Mouse (Mus musculus) neural tube, embryonic 11.5 days (tissue): ENCODE measurements around the gene Ccdc97. TPM values are rescaled to one million over a fixed set of nuclear protein-coding genes. Genes with fewer than 3 reads are reported as not detected.

Source experiments
- ATAC-seq: fragments of 200-750 bp; cut with Nextera tagmentation; 2 replicates; pipeline ENCODE4 v1.8.0; 2017; ENCODE audit warnings: moderate number of reproducible peaks, mild to moderate bottlenecking, moderate TSS enrichment, moderate library complexity; ENCODE audit not compliant: insufficient read depth, low FRiP score, low TSS enrichment
- DNase-seq: peaks from one replicate; pipeline ENCODE4 v3.0.0-alpha.2; 2015; ENCODE audit warnings: low spot score
- H3K27ac ChIP-seq: fragments of 300-500 bp; sonication (generic); 2 replicates; pipeline ENCODE4 v1.5.1; 2014; ENCODE audit warnings: low read depth, mild to moderate bottlenecking, low read length
- H3K27me3 ChIP-seq: fragments of 300-500 bp; sonication (generic); 2 replicates; pipeline ENCODE4 v1.6.1; 2014; ENCODE audit warnings: mild to moderate bottlenecking, low read length, mixed read lengths; ENCODE audit not compliant: control insufficient read depth, insufficient read depth
- H3K36me3 ChIP-seq: fragments of 300-500 bp; sonication (generic); 2 replicates; pipeline ENCODE4 v1.6.1; 2014; ENCODE audit warnings: mild to moderate bottlenecking, low read length, moderate library complexity, mixed read lengths; ENCODE audit not compliant: control insufficient read depth, insufficient read depth
- H3K4me1 ChIP-seq: fragments of 300-500 bp; sonication (generic); 2 replicates; pipeline ENCODE4 v1.6.1; 2014; ENCODE audit warnings: low read length, mixed read lengths; ENCODE audit not compliant: control insufficient read depth, insufficient read depth
- H3K4me2 ChIP-seq: fragments of 300-500 bp; sonication (generic); 2 replicates; pipeline ENCODE4 v1.6.1; 2014; ENCODE audit warnings: low read depth, mild to moderate bottlenecking, moderate library complexity
- H3K4me3 ChIP-seq: fragments of 300-500 bp; sonication (generic); 2 replicates; pipeline ENCODE4 v1.5.1; 2014; ENCODE audit warnings: low read depth, low read length
- H3K9ac ChIP-seq: fragments of 300-500 bp; sonication (generic); 2 replicates; pipeline ENCODE4 v1.6.1; 2014; ENCODE audit warnings: mild to moderate bottlenecking, low read length
- H3K9me3 ChIP-seq: fragments of 300-500 bp; sonication (generic); 2 replicates; pipeline ENCODE4 v1.6.1; 2016; ENCODE audit warnings: low read length; ENCODE audit not compliant: control insufficient read depth
- WGBS: fragments of 180-500 bp; shearing (Covaris S2); extraction: QIAGEN DNeasy Blood & Tissue Kit; methylation state at CpG from one replicate; pipeline ENCODE4 v1.1.7; 2014; 5-methylcytosine and 5-hydroxymethylcytosine counted together
- polyA plus RNA-seq: library from polyadenylated mRNA; unstranded; fragments of >200 nt; fragmentation: Nextera tagmentation; extraction: Ambion mirVana; gene quantifications from 2 replicates; pipeline ENCODE4 v1.2.1, GENCODE M21; 2014

Gene Ccdc97
- 35.7 and 39.5 TPM in 2 replicates for polyA plus RNA-seq

DNA sequence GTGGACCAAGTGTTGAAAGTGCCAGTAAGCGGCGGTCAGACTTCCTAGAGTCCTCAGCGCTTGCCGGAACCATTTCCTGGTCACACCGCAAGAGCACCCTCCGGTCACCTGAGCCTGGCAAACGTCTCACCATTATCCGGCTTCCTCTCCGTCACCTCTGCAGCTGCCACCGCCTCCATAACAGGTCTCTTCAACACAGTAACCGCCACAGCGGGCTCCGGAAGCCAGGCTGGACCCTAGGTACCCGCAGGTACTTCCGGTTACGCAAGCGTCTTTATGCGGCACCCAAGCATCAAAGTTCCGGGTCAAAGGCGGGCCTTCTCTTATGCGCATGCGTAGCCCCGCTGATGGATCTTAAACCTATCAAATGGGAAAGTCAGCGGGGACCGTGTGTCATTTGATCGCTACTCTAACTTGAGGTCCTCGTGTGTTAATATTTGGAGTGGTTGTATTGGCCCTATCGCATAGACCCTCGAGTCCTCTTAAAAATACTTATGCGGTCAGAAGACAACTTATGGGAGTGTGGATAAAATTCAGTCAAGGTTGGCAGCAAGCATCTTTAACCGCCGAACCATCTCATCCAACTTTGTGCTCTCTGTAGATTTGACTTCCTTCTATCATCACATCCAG lies at the start of gene Ccdc97:
Gene Ccdc97, minus strand, starts transcription at position 301 of the 630 bp plus-strand sequence.
- Histone ChIP-seq H3K36me3 (peaks cover 33% of the 10 kb centered on the region), H3K4me2 (peak within 1 kb of the TSS; percentile 90), H3K4me3 (peak within 1 kb of the TSS; percentile 72), H3K27me3 (no peaks in the 10 kb centered on the region), H3K27ac (no peak within 1 kb of the TSS), H3K9me3 (no peaks in the 10 kb centered on the region), H3K4me1 (peaks cover 6% of the 10 kb centered on the region; the same call in 1 of the 2 replicates), H3K9ac (peak within 1 kb of the TSS; percentile 69)
- ATAC-seq (peak; percentile 82), DNase-seq (peak; percentile 92)
- WGBS = 5% methylated on average over 32 of the region's 32 CpGs

- no peak overlapping the region for H3K9ac ChIP-seq
- H3K36me3 ChIP-seq = no peaks in the 10 kb centered on the region; the same call in none of the 2 replicates
- no peak overlapping the region for H3K27ac ChIP-seq
- DNase-seq = no peak
- H3K4me2 ChIP-seq = no peak overlapping the region
- no peaks in the 10 kb centered on the region for H3K9me3 ChIP-seq
- ATAC-seq = no peak
- 88% methylated on average over 5 of the region's 5 CpGs for WGBS
- H3K27me3 ChIP-seq = no peaks in the 10 kb centered on the region
- H3K4me3 ChIP-seq = no peak overlapping the region
- no peaks in the 10 kb centered on the region for H3K4me1 ChIP-seq
These were observed 49.3 kb upstream of the Ccdc97 start for GRCm38 (mm10) chr7:25768229-25768628.

- no peak overlapping the region for H3K4me3 ChIP-seq
- 85% methylated on average over 6 of the region's 6 CpGs for WGBS
- H3K9ac ChIP-seq = no peak overlapping the region
- no peak overlapping the region for H3K27ac ChIP-seq
- no peaks in the 10 kb centered on the region; the same call in none of the 2 replicates for H3K36me3 ChIP-seq
- no peak for ATAC-seq
- no peaks in the 10 kb centered on the region for H3K27me3 ChIP-seq
- no peak overlapping the region for H3K4me2 ChIP-seq
- DNase-seq = no peak
- no peaks in the 10 kb centered on the region for H3K4me1 ChIP-seq
- no peaks in the 10 kb centered on the region for H3K9me3 ChIP-seq
These were observed 47.2 kb upstream of the Ccdc97 start for GRCm38 (mm10) chr7:25766108-25766507.

GRCm38 (mm10) chr7:25764221-25764620 lies 45.3 kb upstream of the Ccdc97 start:
- Histone ChIP-seq H3K9me3 (no peaks in the 10 kb centered on the region), H3K4me2 (no peak overlapping the region), H3K4me3 (no peak overlapping the region), H3K27ac (no peak overlapping the region), H3K9ac (no peak overlapping the region), H3K4me1 (no peaks in the 10 kb centered on the region), H3K36me3 (no peaks in the 10 kb centered on the region), H3K27me3 (no peaks in the 10 kb centered on the region)
- ATAC-seq = no peak
- WGBS = 63% methylated on average over 5 of the region's 5 CpGs
- DNase-seq = no peak

DNA sequence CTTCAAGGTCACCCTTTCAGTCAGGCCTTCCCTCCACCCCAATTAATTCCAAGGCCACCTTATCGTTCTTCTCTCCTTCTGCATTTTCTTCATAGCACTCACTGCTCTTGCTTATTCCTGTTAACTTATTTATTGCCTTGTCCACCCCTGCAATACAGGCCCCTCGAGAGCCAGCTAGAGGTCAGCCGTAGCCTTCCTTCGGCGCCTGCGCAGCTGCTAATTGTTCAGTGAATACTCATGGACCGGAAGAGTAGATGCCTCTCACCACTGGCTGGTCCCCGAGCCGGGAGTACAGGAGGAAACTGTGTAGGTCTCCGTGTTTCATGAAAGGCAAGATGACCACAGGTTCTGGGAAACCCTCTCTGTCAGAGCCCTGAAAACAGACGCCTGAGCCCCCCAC lies 44.8 kb upstream of the Ccdc97 start:
- Histone ChIP-seq H3K4me3 (no peak overlapping the region), H3K36me3 (no peaks in the 10 kb centered on the region), H3K27me3 (no peaks in the 10 kb centered on the region), H3K4me1 (no peaks in the 10 kb centered on the region), H3K9me3 (no peaks in the 10 kb centered on the region), H3K27ac (no peak overlapping the region), H3K9ac (no peak overlapping the region), H3K4me2 (no peak overlapping the region)
- no peak for DNase-seq
- no peak for ATAC-seq
- WGBS = 75% methylated on average over 11 of the region's 11 CpGs

- Histone ChIP-seq H3K4me1 (no peaks in the 10 kb centered on the region), H3K4me2 (no peak overlapping the region), H3K9ac (no peak overlapping the region), H3K27me3 (no peaks in the 10 kb centered on the region), H3K27ac (no peak overlapping the region), H3K4me3 (no peak overlapping the region), H3K9me3 (no peaks in the 10 kb centered on the region), H3K36me3 (no peaks in the 10 kb centered on the region)
- WGBS = 85% methylated on average over 10 of the region's 10 CpGs
- ATAC-seq (no peak), DNase-seq (no peak)
These were observed 42.5 kb upstream of the Ccdc97 start for GRCm38 (mm10) chr7:25761354-25761753.

GRCm38 (mm10) chr7:25756011-25756410 lies 37.1 kb upstream of the Ccdc97 start:
- ATAC-seq (peak; percentile 35), DNase-seq (peak; percentile 87)
- Histone ChIP-seq H3K4me2 (peak overlapping the region; percentile 92), H3K27ac (peak overlapping the region; percentile 97), H3K9me3 (no peaks in the 10 kb centered on the region), H3K36me3 (no peaks in the 10 kb centered on the region), H3K4me3 (peak overlapping the region; percentile 96), H3K4me1 (peaks cover 14% of the 10 kb centered on the region), H3K9ac (peak overlapping the region; percentile 52), H3K27me3 (no peaks in the 10 kb centered on the region)
- WGBS = under 1% methylated on average over 18 of the region's 18 CpGs

- peaks cover 14% of the 10 kb centered on the region for H3K4me1 ChIP-seq
- H3K9me3 ChIP-seq = no peaks in the 10 kb centered on the region
- peak; percentile 77 for DNase-seq
- ATAC-seq = peak; percentile 46
- peak overlapping the region; percentile 52 for H3K9ac ChIP-seq
- no peaks in the 10 kb centered on the region for H3K27me3 ChIP-seq
- H3K27ac ChIP-seq = peak overlapping the region; percentile 97
- under 1% methylated on average over 15 of the region's 15 CpGs for WGBS
- H3K4me3 ChIP-seq = peak overlapping the region; percentile 96
- peak overlapping the region; percentile 92 for H3K4me2 ChIP-seq
- H3K36me3 ChIP-seq = no peaks in the 10 kb centered on the region
These were observed 36.6 kb upstream of the Ccdc97 start for GRCm38 (mm10) chr7:25755468-25755833.
